Mouse (Mus musculus) kidney, postnatal 0 days (tissue): Measurements from ENCODE around the gene Fxyd6. TPM values are rescaled to one million over a fixed set of nuclear protein-coding genes. Genes with fewer than 3 reads are reported as not detected.

ENCODE experiments used
- ATAC-seq: fragments of 200-750 bp; cut with Nextera tagmentation; replicated peaks from 2 replicates; pipeline ENCODE4 v1.8.0; 2017; ENCODE audit warnings: low read depth, moderate number of reproducible peaks, moderate TSS enrichment, moderate library complexity; ENCODE audit not compliant: low FRiP score
- DNase-seq: peaks from one replicate; pipeline ENCODE4 v3.0.0-alpha.2; 2016; ENCODE audit warnings: low spot score
- H3K27ac ChIP-seq: fragments of 300-500 bp; sonication (generic); 2 replicates; pipeline ENCODE4 v1.5.1; 2014; ENCODE audit warnings: mild to moderate bottlenecking
- H3K27me3 ChIP-seq: fragments of 300-500 bp; sonication (generic); 2 replicates; pipeline ENCODE4 v1.6.1; 2014; ENCODE audit warnings: low read length, mixed read lengths; ENCODE audit not compliant: insufficient read depth
- H3K36me3 ChIP-seq: fragments of 300-500 bp; sonication (generic); 2 replicates; pipeline ENCODE4 v1.6.1; 2014; ENCODE audit warnings: low read length, mixed read lengths; ENCODE audit not compliant: insufficient read depth
- H3K4me1 ChIP-seq: fragments of 300-500 bp; sonication (generic); replicated peaks from 2 replicates; pipeline ENCODE4 v1.6.1; 2014; ENCODE audit warnings: antibody characterized with exemption, low read length, mixed read lengths; ENCODE audit not compliant: insufficient read depth
- H3K4me2 ChIP-seq: fragments of 300-500 bp; sonication (generic); 2 replicates; pipeline ENCODE4 v1.6.1; 2014; ENCODE audit warnings: mild to moderate bottlenecking, low read length, moderate library complexity, mixed read lengths
- H3K4me3 ChIP-seq: fragments of 300-500 bp; sonication (generic); replicated peaks from 2 replicates; pipeline ENCODE4 v1.5.1; 2014; ENCODE audit warnings: low read depth, low read length
- H3K9ac ChIP-seq: fragments of 300-500 bp; sonication (generic); 2 replicates; pipeline ENCODE4 v1.6.1; 2014; ENCODE audit warnings: low read depth, low read length
- H3K9me3 ChIP-seq: fragments of 300-500 bp; sonication (generic); replicated peaks from 2 replicates; pipeline ENCODE4 v1.6.1; 2016; ENCODE audit warnings: low read length, inconsistent platforms, mixed read lengths
- CTCF ChIP-seq: IDR thresholded peaks from 2 replicates; pipeline ENCODE4 v1.5.1; 2016; ENCODE audit warnings: antibody characterized with exemption, low read depth, mild to moderate bottlenecking, moderate library complexity
- WGBS: fragments of 180-500 bp; shearing (Covaris S2); extraction: QIAGEN DNeasy Blood & Tissue Kit; methylation state at CpG from one replicate; pipeline ENCODE4 v1.1.7; 2014; 5-methylcytosine and 5-hydroxymethylcytosine counted together
- polyA plus RNA-seq: library from polyadenylated mRNA; unstranded; fragments of >200 nt; fragmentation: Nextera tagmentation; extraction: Ambion mirVana; gene quantifications from 2 replicates; pipeline ENCODE4 v1.2.1, GENCODE M21; 2015

Gene Fxyd6
- polyA plus RNA-seq, 1 experiment from 2014 or later, result 141 TPM

- Histone ChIP-seq H3K36me3 (no peaks in the 10 kb centered on the region), H3K27me3 (no peaks in the 10 kb centered on the region), H3K9ac (no peak overlapping the region), H3K27ac (peak overlapping the region; percentile 72), H3K4me1 (no peaks in the 10 kb centered on the region), H3K4me2 (peak overlapping the region; percentile 37), H3K9me3 (no peaks in the 10 kb centered on the region), H3K4me3 (no peak overlapping the region)
- 6% methylated on average over 10 of the region's 10 CpGs for WGBS
- DNase-seq, result peak; percentile 90
- peak; percentile 6; the same call in 1 of the 2 replicates for ATAC-seq
- TF ChIP-seq CTCF, result peak; percentile 85
Observed at GRCm38 (mm10) chr9:45412287-45412686, 42.3 kb downstream of the Fxyd6 start.

- Histone ChIP-seq H3K9me3 (no peaks in the 10 kb centered on the region), H3K36me3 (no peaks in the 10 kb centered on the region), H3K27ac (peak overlapping the region; percentile 72), H3K4me1 (no peaks in the 10 kb centered on the region), H3K27me3 (no peaks in the 10 kb centered on the region), H3K4me3 (no peak overlapping the region), H3K9ac (no peak overlapping the region), H3K4me2 (no peak overlapping the region)
- 72% methylated on average over 4 of the region's 4 CpGs for WGBS
- peak; percentile 9 for ATAC-seq
- TF ChIP-seq CTCF, result no peak
- DNase-seq, result no peak
Observed at GRCm38 (mm10) chr9:45412700-45413477, 42.9 kb downstream of the Fxyd6 start.

DNA sequence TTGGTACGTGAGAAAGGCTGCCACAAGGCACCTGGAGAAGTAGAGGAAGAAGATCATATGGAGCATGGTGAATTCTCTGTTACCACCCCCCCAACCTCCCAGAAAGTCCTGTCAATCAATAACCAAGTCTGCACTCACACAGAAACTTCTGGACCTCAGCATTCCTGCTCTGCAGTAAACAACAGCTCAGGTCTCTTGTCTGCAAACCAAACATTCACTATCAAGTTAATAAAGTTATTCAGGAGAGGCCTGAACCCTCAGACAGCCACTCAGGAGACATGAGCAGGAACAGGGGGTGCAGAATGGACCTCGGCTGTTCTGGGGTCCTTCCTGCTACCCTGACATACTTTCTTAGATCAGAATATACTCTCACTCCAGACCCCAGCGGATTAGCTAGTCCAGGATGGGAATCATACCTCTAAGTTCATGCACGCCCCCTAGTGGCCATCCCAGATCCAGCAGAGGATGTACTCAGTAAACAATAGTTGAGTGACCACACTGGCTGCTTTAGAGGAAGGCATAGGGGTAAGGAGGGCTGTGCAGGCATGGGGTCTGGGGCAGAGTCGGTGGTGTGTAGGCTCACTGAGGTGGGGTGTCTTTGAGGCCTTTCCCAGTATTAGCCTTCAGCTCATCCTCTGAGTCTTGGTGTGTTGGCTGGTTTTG, 43.6 kb downstream of the Fxyd6 start:
- H3K4me1 ChIP-seq, result no peaks in the 10 kb centered on the region
- 50% methylated on average over 5 of the region's 5 CpGs for WGBS
- no peaks in the 10 kb centered on the region for H3K36me3 ChIP-seq
- peak overlapping the region; percentile 72 for H3K27ac ChIP-seq
- DNase-seq, result peak; percentile 44
- no peaks in the 10 kb centered on the region for H3K9me3 ChIP-seq
- TF ChIP-seq CTCF, result peak; percentile 80
- no peaks in the 10 kb centered on the region for H3K27me3 ChIP-seq
- H3K4me2 ChIP-seq, result no peak overlapping the region
- peak; percentile 34 for ATAC-seq
- H3K4me3 ChIP-seq, result no peak overlapping the region
- H3K9ac ChIP-seq, result no peak overlapping the region

DNA sequence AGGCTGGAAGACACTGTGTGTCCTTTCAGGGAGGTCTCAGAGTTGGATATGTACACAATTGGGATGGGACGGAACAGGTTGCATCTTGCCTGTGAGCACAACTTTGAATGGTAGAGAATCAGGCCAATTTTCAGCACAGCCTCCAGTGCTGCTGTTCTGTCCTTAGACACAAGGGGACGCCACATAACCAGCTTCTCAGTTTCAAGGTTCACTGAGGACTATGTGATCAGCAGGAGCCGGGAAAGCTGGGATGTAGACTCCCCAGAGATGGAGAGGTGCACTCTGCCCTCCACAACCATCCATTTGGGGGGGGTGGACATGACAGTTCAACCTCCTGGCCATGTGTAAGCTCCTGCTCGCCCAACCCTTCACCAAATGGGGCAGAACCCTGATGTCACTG, 45.9 kb downstream of the Fxyd6 start:
- H3K9ac ChIP-seq, result no peak overlapping the region
- 36% methylated on average over 4 of the region's 4 CpGs for WGBS
- DNase-seq, result peak; percentile 50

GRCm38 (mm10) chr9:45417245-45417644, 47.3 kb downstream of the Fxyd6 start:
- H3K27me3 ChIP-seq, result no peaks in the 10 kb centered on the region
- H3K9ac ChIP-seq, result peak overlapping the region; percentile 35
- TF ChIP-seq CTCF, result peak; percentile 84
- DNase-seq (peak; percentile 70), ATAC-seq (no peak)
- H3K4me1 ChIP-seq, result no peaks in the 10 kb centered on the region
- H3K4me3 ChIP-seq, result no peak overlapping the region
- 20% methylated on average over 8 of the region's 8 CpGs for WGBS
- H3K4me2 ChIP-seq, result peak overlapping the region; percentile 37
- H3K27ac ChIP-seq, result no peak overlapping the region
- no peaks in the 10 kb centered on the region for H3K36me3 ChIP-seq
- H3K9me3 ChIP-seq, result no peaks in the 10 kb centered on the region

More for the DNA sequence above, 45.9 kb downstream of the Fxyd6 start:
- H3K4me2 ChIP-seq, result no peak overlapping the region
- no peaks in the 10 kb centered on the region for H3K27me3 ChIP-seq
- no peak overlapping the region for H3K27ac ChIP-seq
- no peaks in the 10 kb centered on the region for H3K9me3 ChIP-seq
- H3K36me3 ChIP-seq, result no peaks in the 10 kb centered on the region
- no peaks in the 10 kb centered on the region for H3K4me1 ChIP-seq
- no peak overlapping the region for H3K4me3 ChIP-seq
- TF ChIP-seq CTCF, result peak; percentile 84
- ATAC-seq, result no peak

GRCm38 (mm10) chr9:45418252-45418651, 48.3 kb downstream of the Fxyd6 start:
- H3K4me2 ChIP-seq, result no peak overlapping the region
- DNase-seq, result no peak
- H3K36me3 ChIP-seq, result no peaks in the 10 kb centered on the region
- no peak overlapping the region for H3K27ac ChIP-seq
- no peak for TF ChIP-seq CTCF
- no peak overlapping the region for H3K4me3 ChIP-seq
- no peak overlapping the region for H3K9ac ChIP-seq
- no peak for ATAC-seq
- WGBS, result 74% methylated on average over 8 of the region's 8 CpGs
- no peaks in the 10 kb centered on the region for H3K27me3 ChIP-seq
- no peaks in the 10 kb centered on the region for H3K9me3 ChIP-seq
- no peaks in the 10 kb centered on the region for H3K4me1 ChIP-seq
